Mouse (Mus musculus): ENCODE results near the gene Hpcal1.

DNA sequence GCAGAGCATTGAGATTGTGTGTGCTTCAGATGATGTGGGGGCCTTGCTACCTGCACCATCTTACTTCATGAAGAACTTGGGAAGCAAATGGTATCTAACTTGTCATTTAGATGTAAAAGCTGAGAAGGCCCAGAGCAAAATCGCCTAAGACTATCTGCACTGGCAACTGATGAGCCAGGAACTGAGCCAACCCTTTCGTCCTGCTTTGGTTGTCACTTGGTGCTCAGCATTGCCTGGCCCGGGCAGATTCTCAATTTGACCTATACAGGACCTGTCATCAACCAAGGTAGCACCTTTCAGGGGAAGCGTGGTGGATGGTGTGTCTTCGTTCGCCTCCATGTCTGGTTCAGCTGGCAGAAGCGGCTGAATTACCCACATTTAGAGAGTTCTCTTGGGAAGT, 5.7 kb downstream of the Hpcal1 start:
- TF ChIP-seq CTCF (IDR thresholded peaks at IDR 0.05; ENCODE audit: insufficient read depth, low read depth, low read length), result no peak
- no peak for TF ChIP-seq POLR2A (IDR thresholded peaks at IDR 0.05; ENCODE audit: insufficient read depth, low read depth, low read length)

Data from olfactory bulb, adult 2 months (tissue).